Mouse (Mus musculus): Measurements from ENCODE around the gene Patj.

- TF ChIP-seq POLR2A (IDR thresholded peaks at IDR 0.05; ENCODE audit: low read depth, low read length) (no peak), CTCF (IDR thresholded peaks at IDR 0.05; ENCODE audit: borderline replicate concordance, insufficient read depth, low read length) (no peak)
Measured at GRCm38 (mm10) chr4:98686678-98687267, 291.2 kb downstream of the Patj start.

Data from embryonic fibroblast, embryonic 13.5 days (primary cell).